Mouse (Mus musculus): Measurements from ENCODE around the gene Olfr93.
"Not testable (repeated sequence)": the region's sequence is repeated elsewhere in the genome, so short reads cannot be mapped to it uniquely, and the experiment has no call there.

Olfr93 gene

GRCm38 (mm10) chr17:37161394-37161793 lies at the start of gene Olfr93:
Gene Olfr93 (minus strand): TSS chr17:37161494.
- DNase-seq (ENCODE audit: low read depth, low spot score): no peak

DNA sequence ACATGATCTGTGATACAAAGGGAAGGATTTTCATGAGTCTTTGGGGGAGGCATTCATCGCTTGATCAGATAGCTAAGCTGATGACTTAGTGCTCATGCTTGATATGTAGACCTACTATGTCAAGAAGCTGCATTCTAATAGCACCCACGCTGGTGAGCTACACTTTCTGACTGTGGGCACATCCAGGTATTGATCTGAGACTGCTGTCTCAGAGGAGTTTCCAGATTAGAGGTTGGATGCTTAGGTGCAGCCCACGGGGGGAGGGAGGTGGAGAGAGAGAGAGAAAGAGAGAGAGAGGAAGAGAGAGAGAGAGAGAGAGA lies 42.6 kb upstream of the Olfr93 start:
- DNase-seq (ENCODE audit: low read depth, low spot score): no peak

GRCm38 (mm10) chr17:37203206-37203916 lies 42.1 kb upstream of the Olfr93 start:
- DNase-seq (ENCODE audit: low read depth, low spot score): peak; percentile 72

DNA sequence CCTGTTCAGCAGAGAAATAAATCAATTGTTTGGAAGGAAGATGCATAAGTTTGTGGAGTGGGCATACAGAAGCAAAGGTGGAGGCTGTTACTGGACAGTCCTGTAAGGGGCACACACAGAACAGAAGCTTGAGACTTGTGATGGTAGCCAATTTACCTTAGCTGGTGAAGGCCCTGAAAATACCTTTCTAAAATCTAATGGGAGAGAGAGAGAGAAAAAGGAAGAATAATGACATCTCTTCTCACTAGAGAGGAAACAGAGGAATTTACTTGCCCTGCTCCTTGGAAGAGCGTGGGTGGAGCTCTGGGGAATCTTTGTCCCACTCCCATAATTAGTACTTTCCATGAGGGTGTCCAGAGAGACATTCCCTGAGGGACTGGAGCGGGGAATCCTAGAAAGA lies 39.6 kb upstream of the Olfr93 start, which contains the start of gene Olfr94:
Olfr94 (minus strand) TSS at position 101 of the 400 bp plus-strand sequence.
- DNase-seq (ENCODE audit: low read depth, low spot score): no peak

DNA sequence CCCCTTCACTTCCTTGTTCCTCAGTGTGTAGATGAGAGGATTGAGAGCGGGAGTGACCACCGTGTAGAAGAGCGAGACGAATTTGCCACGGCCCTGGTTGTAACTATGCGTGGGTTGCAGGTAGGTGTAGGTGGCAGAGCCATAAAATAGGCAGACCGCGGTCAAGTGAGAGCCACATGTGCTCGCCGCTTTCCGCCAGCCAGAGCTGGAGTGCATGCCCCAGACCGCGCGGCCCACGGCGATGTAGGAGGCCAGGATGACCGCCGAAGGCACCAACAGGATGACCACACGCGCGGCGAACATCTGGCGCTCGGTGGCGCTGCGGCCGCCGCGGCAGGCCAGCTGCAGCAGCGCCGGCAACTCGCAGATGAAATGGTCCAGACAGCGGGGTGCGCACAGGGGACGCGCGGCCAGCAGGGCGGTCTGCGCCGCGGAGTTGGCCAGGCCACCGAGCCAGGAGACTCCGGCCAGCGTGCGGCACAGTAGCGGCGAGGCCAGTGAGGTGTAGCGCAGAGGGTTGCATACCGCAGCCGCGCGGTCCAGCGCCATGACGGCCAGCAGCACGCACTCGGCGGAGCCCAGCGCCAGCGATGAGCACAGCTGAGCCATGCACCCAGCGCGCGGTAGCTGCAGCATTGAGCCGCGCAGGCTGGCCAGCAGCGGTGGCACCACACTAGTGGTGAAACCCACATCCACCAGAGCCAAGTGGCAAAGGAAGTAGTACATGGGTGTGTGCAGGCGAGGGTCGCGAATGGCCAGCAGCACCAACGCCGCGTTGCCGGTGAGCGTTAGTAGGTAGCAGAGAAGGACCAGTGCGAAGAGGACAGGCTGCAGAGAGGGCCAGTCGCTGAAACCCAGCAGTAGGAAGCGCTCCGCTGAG lies 35.8 kb upstream of the Olfr93 start:
- DNase-seq (ENCODE audit: low read depth, low spot score): peak; percentile 32

- no peak for DNase-seq (ENCODE audit: low read depth, low spot score)
Observed at GRCm38 (mm10) chr17:37194782-37195181, 33.5 kb upstream of the Olfr93 start.

DNA sequence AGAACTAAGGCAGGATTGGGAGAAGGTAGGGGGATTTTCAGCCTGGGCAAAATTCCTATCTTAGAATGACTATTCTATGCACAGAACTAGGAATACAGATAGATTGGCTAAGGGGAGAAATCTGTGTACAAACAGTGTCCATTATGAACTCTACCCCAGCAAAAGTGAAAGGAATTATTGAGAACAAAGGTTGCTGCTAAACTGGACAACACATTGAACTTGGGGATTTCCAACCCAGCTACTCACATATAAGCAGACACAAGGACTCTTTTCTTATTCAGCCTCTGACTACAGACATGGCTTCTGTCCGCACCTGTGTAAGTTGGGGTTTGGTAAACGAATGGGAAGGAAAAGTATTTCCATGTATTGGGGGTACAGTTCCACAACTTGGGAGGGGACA lies 32.4 kb upstream of the Olfr93 start, which contains the start of gene Ubd:
Ubd (plus strand) TSS at position 237 of the 400 bp plus-strand sequence.
- DNase-seq (ENCODE audit: low read depth, low spot score): no peak

DNA sequence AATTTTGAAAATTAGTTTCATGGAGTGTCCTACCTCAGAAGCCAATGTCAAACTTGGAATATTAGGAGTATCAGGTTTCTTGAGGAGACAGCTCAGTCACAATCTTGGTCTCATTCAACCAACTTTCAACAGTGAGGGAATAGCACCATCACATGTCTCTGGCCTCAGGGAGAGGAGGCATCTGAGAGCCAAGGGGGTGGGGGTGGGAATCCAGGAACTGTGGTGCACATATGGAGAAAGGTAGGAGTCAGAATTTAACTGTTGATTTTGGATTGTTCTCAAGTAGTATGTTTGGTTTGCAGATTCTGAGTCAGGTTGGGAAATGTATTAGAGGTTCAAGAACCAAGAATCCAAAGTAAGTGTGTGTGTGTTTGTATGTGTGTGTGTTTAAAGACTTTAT lies 31.7 kb upstream of the Olfr93 start:
- no peak for DNase-seq (ENCODE audit: low read depth, low spot score)

GRCm38 (mm10) chr17:37190711-37191110 lies 29.4 kb upstream of the Olfr93 start:
- no peak for DNase-seq (ENCODE audit: low read depth, low spot score)

- DNase-seq (ENCODE audit: low read depth, low spot score): no peak
Observed at GRCm38 (mm10) chr17:37185474-37185873, 24.2 kb upstream of the Olfr93 start.

DNA sequence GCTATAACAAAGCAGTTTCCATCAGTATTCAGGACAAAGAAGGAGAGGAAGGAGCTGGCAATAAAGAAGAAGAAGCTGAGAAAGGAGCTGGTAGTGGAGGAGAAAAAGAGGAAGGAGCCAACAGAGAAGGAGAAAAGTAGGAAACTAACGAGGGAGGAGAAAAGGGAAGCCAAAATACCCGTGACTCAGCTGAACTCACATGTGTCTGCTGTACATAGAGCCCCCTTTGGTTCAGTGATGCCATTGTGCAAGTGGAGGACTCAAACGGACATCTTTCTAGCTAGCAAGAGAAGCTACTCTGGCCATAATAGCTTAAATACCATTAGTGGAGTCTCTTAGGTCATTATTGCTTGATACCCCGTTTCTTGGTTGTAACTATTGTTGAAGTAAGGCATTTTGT lies 29.9 kb downstream of the Olfr93 start:
- DNase-seq (ENCODE audit: low read depth, low spot score): not testable (repeated sequence)

DNA sequence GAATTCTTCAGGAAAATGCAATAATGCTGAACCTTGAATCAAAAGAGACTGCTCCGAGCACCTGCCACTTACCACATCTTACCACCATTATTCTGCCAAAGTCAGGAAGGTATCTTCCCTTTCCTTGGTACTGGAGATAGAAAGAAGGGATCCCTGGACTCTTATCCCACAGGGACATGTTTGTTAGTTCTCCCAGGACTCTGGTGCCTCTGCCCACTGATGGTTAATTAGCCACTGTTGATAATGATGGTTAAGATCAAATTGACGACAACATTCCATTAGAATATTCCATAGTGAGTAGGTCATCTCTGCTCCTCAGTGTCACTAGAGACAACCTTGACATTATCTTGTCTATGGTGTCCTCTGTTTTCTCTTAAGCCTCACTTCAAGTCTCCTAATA lies 41.3 kb downstream of the Olfr93 start, which contains the start of gene Olfr92:
Olfr92 (minus strand) TSS at position 101 of the 400 bp plus-strand sequence.
- no peak for DNase-seq (ENCODE audit: low read depth, low spot score)

GRCm38 (mm10) chr17:37098178-37098577 lies 63.1 kb downstream of the Olfr93 start, which contains the start of gene Olfr91:
Gene Olfr91 (minus strand): TSS chr17:37098278.
- DNase-seq (ENCODE audit: low read depth, low spot score): no peak

- no peak for DNase-seq (ENCODE audit: low read depth, low spot score)
Observed at GRCm38 (mm10) chr17:37093289-37093688, 68.0 kb downstream of the Olfr93 start.

DNA sequence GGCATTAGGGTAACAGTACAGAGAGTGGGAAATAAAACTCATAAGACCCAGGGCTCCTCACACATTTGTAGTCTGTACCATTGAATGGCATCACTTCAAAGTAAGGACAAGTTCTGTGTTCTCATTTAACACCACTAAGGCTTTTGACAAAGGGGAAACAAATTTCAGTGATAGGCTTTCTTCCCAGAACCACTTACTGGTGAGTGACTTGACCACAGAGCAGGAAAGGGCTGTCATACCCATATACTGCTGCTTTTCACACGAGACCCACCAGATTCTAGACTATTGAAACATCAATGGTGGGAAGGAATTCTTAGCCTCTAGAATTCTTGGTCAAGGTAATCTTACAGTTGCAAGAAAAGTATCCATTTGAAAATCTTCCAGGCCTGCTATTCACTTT lies 69.1 kb downstream of the Olfr93 start:
- DNase-seq (ENCODE audit: low read depth, low spot score): no peak
